Mouse (Mus musculus) ES-Bruce4 (cell line): Measurements from ENCODE around the gene Rgcc. TPM values are rescaled to one million over a fixed set of nuclear protein-coding genes. Genes with fewer than 3 reads are reported as not detected.

ENCODE experiments used
- H3K27ac ChIP-seq: 2 replicates; pipeline ENCODE4 v1.5.1; 2012; ENCODE audit warnings: low read length, inconsistent platforms; ENCODE audit not compliant: insufficient read depth
- H3K27me3 ChIP-seq: 2 replicates; pipeline ENCODE4 v1.6.1; 2012; ENCODE audit warnings: mild to moderate bottlenecking, low read length, inconsistent platforms; ENCODE audit not compliant: control insufficient read depth, poor library complexity, insufficient read depth, severe bottlenecking
- H3K36me3 ChIP-seq: 2 replicates; pipeline ENCODE4 v1.6.1; 2012; ENCODE audit warnings: inconsistent platforms, mild to moderate bottlenecking, low read length, moderate library complexity; ENCODE audit not compliant: control insufficient read depth, poor library complexity, insufficient read depth, severe bottlenecking
- H3K4me1 ChIP-seq: one replicate; pipeline ENCODE4 v1.8.1; 2011; ENCODE audit warnings: low read length; ENCODE audit not compliant: control insufficient read depth, insufficient read depth
- H3K4me3 ChIP-seq: 2 replicates; pipeline ENCODE4 v1.5.1; 2011; ENCODE audit warnings: low read depth, mild to moderate bottlenecking, low read length
- H3K9ac ChIP-seq: 2 replicates; pipeline ENCODE4 v1.6.1; 2012; ENCODE audit warnings: low read depth, mild to moderate bottlenecking, inconsistent platforms; ENCODE audit not compliant: poor library complexity, severe bottlenecking
- H3K9me3 ChIP-seq: replicated peaks from 2 replicates; pipeline ENCODE4 v1.6.1; 2012; ENCODE audit warnings: mild to moderate bottlenecking, low read length, inconsistent platforms; ENCODE audit not compliant: control insufficient read depth, poor library complexity, insufficient read depth, severe bottlenecking
- CTCF ChIP-seq: IDR thresholded peaks from one replicate; pipeline ENCODE4 v1.8.1; 2011; ENCODE audit warnings: low read depth, low read length
- EP300 ChIP-seq: IDR thresholded peaks from 2 replicates; pipeline ENCODE4 v1.6.1; 2011; ENCODE audit warnings: low read depth, low read length; ENCODE audit not compliant: insufficient read depth
- POLR2A ChIP-seq: IDR thresholded peaks from one replicate; pipeline ENCODE4 v1.8.1; 2011; ENCODE audit warnings: low read length; ENCODE audit not compliant: insufficient read depth
- polyA plus RNA-seq: library from polyadenylated mRNA; stranded (reverse); fragments of >200 nt; gene quantifications from 2 replicates; pipeline ENCODE4 v1.2.4, GENCODE M21; 2011; ENCODE audit warnings: low read depth; ENCODE audit not compliant: missing spikeins, insufficient read depth, insufficient read length

Gene Rgcc
- polyA plus RNA-seq, 1 experiment = 15.1 TPM

GRCm38 (mm10) chr14:79298314-79298992 lies 3.0 kb downstream of the Rgcc start:
- Histone ChIP-seq H3K27me3 (no peaks in the 10 kb centered on the region), H3K36me3 (no peaks in the 10 kb centered on the region), H3K4me1 (peaks cover 3% of the 10 kb centered on the region), H3K9ac (no peak overlapping the region), H3K27ac (no peak overlapping the region), H3K9me3 (no peaks in the 10 kb centered on the region), H3K4me3 (no peak overlapping the region)
- TF ChIP-seq EP300 (no peak), CTCF (no peak), POLR2A (no peak)

GRCm38 (mm10) chr14:79296836-79297235 lies 4.6 kb downstream of the Rgcc start:
- no peaks in the 10 kb centered on the region for H3K27me3 ChIP-seq
- no peak overlapping the region for H3K4me3 ChIP-seq
- H3K27ac ChIP-seq = no peak overlapping the region
- no peaks in the 10 kb centered on the region for H3K9me3 ChIP-seq
- TF ChIP-seq EP300 (no peak), POLR2A (no peak), CTCF (no peak)
- H3K36me3 ChIP-seq = no peaks in the 10 kb centered on the region
- H3K4me1 ChIP-seq = peaks cover 5% of the 10 kb centered on the region
- H3K9ac ChIP-seq = no peak overlapping the region

GRCm38 (mm10) chr14:79296201-79296600 lies 5.2 kb downstream of the Rgcc start:
- H3K27me3 ChIP-seq = no peaks in the 10 kb centered on the region
- H3K9me3 ChIP-seq = no peaks in the 10 kb centered on the region
- H3K36me3 ChIP-seq = no peaks in the 10 kb centered on the region
- H3K27ac ChIP-seq = no peak overlapping the region
- TF ChIP-seq CTCF = no peak
- TF ChIP-seq EP300 = no peak
- no peak for TF ChIP-seq POLR2A
- H3K4me3 ChIP-seq = no peak overlapping the region
- peaks cover 5% of the 10 kb centered on the region for H3K4me1 ChIP-seq
- H3K9ac ChIP-seq = no peak overlapping the region

- Histone ChIP-seq H3K9me3 (no peaks in the 10 kb centered on the region), H3K27ac (no peak overlapping the region), H3K36me3 (no peaks in the 10 kb centered on the region), H3K27me3 (no peaks in the 10 kb centered on the region), H3K4me3 (no peak overlapping the region), H3K9ac (no peak overlapping the region), H3K4me1 (peaks cover 5% of the 10 kb centered on the region)
- no peak for TF ChIP-seq POLR2A
- TF ChIP-seq EP300 = no peak
- TF ChIP-seq CTCF = no peak
Observed at GRCm38 (mm10) chr14:79295579-79295978, 5.9 kb downstream of the Rgcc start.

- no peak overlapping the region for H3K4me3 ChIP-seq
- no peak overlapping the region for H3K27ac ChIP-seq
- no peaks in the 10 kb centered on the region for H3K9me3 ChIP-seq
- no peak for TF ChIP-seq CTCF
- no peaks in the 10 kb centered on the region for H3K36me3 ChIP-seq
- no peaks in the 10 kb centered on the region for H3K27me3 ChIP-seq
- H3K9ac ChIP-seq = no peak overlapping the region
- peaks cover 5% of the 10 kb centered on the region for H3K4me1 ChIP-seq
Observed at GRCm38 (mm10) chr14:79294950-79295349, 6.5 kb downstream of the Rgcc start.

GRCm38 (mm10) chr14:79294051-79294814 lies 7.2 kb downstream of the Rgcc start:
- Histone ChIP-seq H3K27me3 (no peaks in the 10 kb centered on the region), H3K4me1 (peaks cover 8% of the 10 kb centered on the region)
- TF ChIP-seq CTCF = no peak
- no peak for TF ChIP-seq EP300
- TF ChIP-seq POLR2A = no peak

More at GRCm38 (mm10) chr14:79294051-79294814, 7.2 kb downstream of the Rgcc start:
- no peaks in the 10 kb centered on the region for H3K9me3 ChIP-seq
- H3K9ac ChIP-seq = no peak overlapping the region
- H3K36me3 ChIP-seq = no peaks in the 10 kb centered on the region
- no peak overlapping the region for H3K4me3 ChIP-seq
- H3K27ac ChIP-seq = no peak overlapping the region
